Mouse (Mus musculus) cerebellum, postnatal 36 days (tissue): Measurements from ENCODE around the gene Pdcd2.
A peak's percentile ranks its signal among the peaks of the same experiment; 100 is the strongest.

Experiments
- DNase-seq, 2 experiments: peaks; one replicate each; pipeline ENCODE4 v3.0.0; 2021 to 2022; ENCODE audit warnings: mixed read lengths in 2 of 2

The Pdcd2 gene

GRCm38 (mm10) chr17:15498753-15499113 lies 28.4 kb downstream of the Pdcd2 start:
- DNase-seq, result peak in 1 of 2 experiments; percentile 12

DNA sequence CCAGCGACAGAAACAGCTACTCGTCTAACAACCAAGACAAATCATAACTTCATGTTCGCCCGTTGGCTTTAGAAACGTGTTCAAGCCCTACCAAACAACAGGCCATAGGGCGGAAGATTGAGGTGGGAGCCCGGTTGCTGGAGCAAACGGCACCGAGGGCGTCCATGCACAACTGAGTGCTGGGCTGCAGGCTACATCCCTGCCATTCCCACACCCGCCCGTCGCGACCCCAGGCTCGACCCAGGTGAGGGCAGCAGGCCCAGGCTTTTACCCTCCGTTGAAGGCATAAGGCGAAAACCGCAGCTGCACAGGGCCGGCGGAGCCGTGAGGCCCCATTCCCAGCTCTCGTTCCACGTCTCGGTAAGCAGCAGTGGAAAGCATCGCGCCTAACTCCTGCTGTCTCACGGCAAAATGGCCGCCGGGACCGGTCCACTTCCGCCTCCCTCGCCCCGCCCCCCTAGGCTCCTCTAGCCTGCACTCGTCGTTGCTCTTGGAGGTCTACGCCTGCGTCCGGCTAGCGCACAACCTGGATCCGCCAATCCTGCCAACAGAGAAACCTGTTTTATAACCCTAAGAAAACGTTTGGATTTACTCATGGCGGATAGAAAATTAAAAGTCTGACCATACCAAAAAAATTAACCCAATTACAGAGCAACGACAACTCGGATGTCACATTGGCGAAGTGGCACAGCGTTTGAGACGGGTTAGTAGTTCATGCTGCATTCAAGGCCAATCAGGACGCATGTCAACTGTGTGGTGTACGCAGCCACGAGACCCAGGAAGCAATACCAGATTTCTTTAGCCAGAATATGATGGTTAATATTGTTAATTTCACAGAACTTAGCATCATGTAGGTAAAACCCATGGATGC lies 29.0 kb downstream of the Pdcd2 start:
- DNase-seq, result peak; percentile 95 to 96

- no peak for DNase-seq
These were observed 36.6 kb downstream of the Pdcd2 start for GRCm38 (mm10) chr17:15490542-15490941.

GRCm38 (mm10) chr17:15472671-15473070 lies 54.4 kb downstream of the Pdcd2 start:
- no peak for DNase-seq
